Mouse (Mus musculus) hindbrain, embryonic 14.5 days (tissue): Measurements from ENCODE around the gene Rad23b. TPM values are rescaled to one million over a fixed set of nuclear protein-coding genes. Genes with fewer than 3 reads are reported as not detected.

ENCODE experiments used
- ATAC-seq: fragments of 200-750 bp; cut with Nextera tagmentation; 2 replicates; pipeline ENCODE4 v1.8.0; 2017; ENCODE audit warnings: moderate number of reproducible peaks, mild to moderate bottlenecking, moderate TSS enrichment, moderate library complexity; ENCODE audit not compliant: low FRiP score
- DNase-seq: peaks from one replicate; pipeline ENCODE4 v3.0.0-alpha.2; 2015; ENCODE audit warnings: low spot score
- H3K27ac ChIP-seq: fragments of 300-500 bp; sonication (generic); 2 replicates; pipeline ENCODE4 v1.5.1; 2014; ENCODE audit warnings: mild to moderate bottlenecking, moderate library complexity
- H3K27me3 ChIP-seq: fragments of 300-500 bp; sonication (generic); 2 replicates; pipeline ENCODE4 v1.6.1; 2014; ENCODE audit warnings: mild to moderate bottlenecking, low read length, mixed read lengths; ENCODE audit not compliant: control insufficient read depth, insufficient read depth
- H3K36me3 ChIP-seq: fragments of 300-500 bp; sonication (generic); replicated peaks from 2 replicates; pipeline ENCODE4 v1.6.1; 2014; ENCODE audit not compliant: control insufficient read depth, insufficient read depth
- H3K4me1 ChIP-seq: fragments of 300-500 bp; sonication (generic); replicated peaks from 2 replicates; pipeline ENCODE4 v1.6.1; 2014; ENCODE audit warnings: antibody characterized with exemption, low read length, mixed read lengths; ENCODE audit not compliant: control insufficient read depth, insufficient read depth
- H3K4me2 ChIP-seq: fragments of 300-500 bp; sonication (generic); replicated peaks from 2 replicates; pipeline ENCODE4 v1.6.1; 2014; ENCODE audit warnings: mild to moderate bottlenecking, moderate library complexity
- H3K4me3 ChIP-seq: fragments of 300-500 bp; sonication (generic); replicated peaks from 2 replicates; pipeline ENCODE4 v1.5.1; 2014; ENCODE audit warnings: mild to moderate bottlenecking, low read length
- H3K9ac ChIP-seq: fragments of 300-500 bp; sonication (generic); 2 replicates; pipeline ENCODE4 v1.6.1; 2014
- H3K9me3 ChIP-seq: fragments of 300-500 bp; sonication (generic); 2 replicates; pipeline ENCODE4 v1.6.1; 2016; ENCODE audit warnings: low read length; ENCODE audit not compliant: control insufficient read depth
- WGBS: fragments of 180-500 bp; shearing (Covaris S2); extraction: QIAGEN DNeasy Blood & Tissue Kit; methylation state at CpG from one replicate; pipeline ENCODE4 v1.1.7; 2014; 5-methylcytosine and 5-hydroxymethylcytosine counted together
- polyA plus RNA-seq: library from polyadenylated mRNA; unstranded; fragments of >200 nt; fragmentation: Nextera tagmentation; extraction: Ambion mirVana; gene quantifications from 2 replicates; pipeline ENCODE4 v1.2.1, GENCODE M21; 2014

Gene Rad23b
- polyA plus RNA-seq, 1 experiment from 2014 or later, result 80.9 TPM

DNA sequence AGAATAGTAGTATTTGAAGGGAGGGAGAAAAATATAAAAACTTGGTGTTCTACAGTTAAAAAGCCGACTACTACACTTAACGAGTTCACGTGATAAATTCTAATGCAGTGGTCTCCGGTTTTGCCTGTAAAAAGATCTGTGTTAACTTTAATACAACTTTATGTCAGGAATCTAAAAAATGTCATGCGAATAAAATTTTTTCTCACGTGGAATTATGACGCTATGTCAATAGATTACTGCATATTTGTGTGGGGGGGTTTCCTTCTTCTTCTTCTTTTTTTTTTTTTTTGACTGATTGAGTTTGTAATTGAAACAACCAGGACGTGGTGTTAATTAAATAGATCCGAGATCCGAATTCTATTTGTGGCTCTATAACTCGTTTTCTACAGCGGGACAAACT lies 1.2 kb downstream of the Rad23b start:
- Histone ChIP-seq H3K36me3 (peaks cover 4% of the 10 kb centered on the region), H3K9ac (peak overlapping the region; percentile 97), H3K27me3 (no peaks in the 10 kb centered on the region), H3K9me3 (no peaks in the 10 kb centered on the region), H3K4me1 (peaks cover 26% of the 10 kb centered on the region), H3K4me3 (peak overlapping the region; percentile 98), H3K27ac (peak overlapping the region; percentile 94), H3K4me2 (peak overlapping the region; percentile 90)
- 19% methylated on average over 12 of the region's 12 CpGs for WGBS
- ATAC-seq (no peak), DNase-seq (no peak)

DNA sequence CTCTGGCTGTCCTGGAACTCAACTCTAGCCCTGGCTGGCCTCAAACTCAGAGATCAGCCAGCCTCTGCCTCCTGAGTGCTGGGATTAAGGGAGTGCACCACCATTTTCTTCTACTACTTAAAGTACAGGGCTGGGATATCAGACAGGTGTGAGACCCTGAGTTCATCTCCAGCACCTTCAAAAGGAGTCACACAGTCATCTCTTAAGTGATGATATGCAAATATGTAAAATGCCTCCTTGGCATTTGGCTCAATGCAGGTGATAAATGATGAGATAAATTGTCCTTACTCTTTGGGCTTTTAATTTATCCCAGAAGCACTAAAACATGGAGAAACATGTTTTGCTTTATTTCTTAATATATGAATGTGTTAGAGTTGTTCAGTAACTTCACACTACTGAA lies 2.0 kb downstream of the Rad23b start:
- DNase-seq, result no peak
- Histone ChIP-seq H3K4me3 (no peak overlapping the region), H3K27me3 (no peaks in the 10 kb centered on the region), H3K27ac (no peak overlapping the region), H3K4me1 (peaks cover 26% of the 10 kb centered on the region), H3K4me2 (peak overlapping the region; percentile 90), H3K9me3 (no peaks in the 10 kb centered on the region), H3K9ac (no peak overlapping the region), H3K36me3 (peaks cover 4% of the 10 kb centered on the region)
- no peak for ATAC-seq

DNA sequence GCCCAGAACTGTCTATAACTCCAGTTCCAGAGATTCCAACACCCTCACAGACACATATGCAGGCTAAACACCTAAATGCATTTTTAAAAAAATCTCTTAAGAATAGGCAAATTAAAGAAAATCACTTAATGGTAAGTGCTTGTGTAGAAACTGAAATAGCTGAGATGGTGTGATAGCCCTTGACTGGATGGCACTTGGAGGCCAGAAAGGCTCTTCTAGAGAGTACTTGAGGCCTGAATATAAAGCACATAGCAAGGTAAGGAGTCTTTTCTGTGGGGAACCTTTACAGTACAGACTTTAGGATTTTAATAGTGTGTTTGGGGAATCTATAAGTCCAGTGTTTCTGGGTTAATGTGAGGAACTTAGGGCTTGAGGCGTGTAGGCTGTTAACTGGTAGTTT lies 4.2 kb downstream of the Rad23b start:
- Histone ChIP-seq H3K27me3 (no peaks in the 10 kb centered on the region), H3K4me3 (no peak overlapping the region), H3K9ac (no peak overlapping the region), H3K9me3 (no peaks in the 10 kb centered on the region), H3K4me1 (peaks cover 22% of the 10 kb centered on the region), H3K36me3 (peaks cover 4% of the 10 kb centered on the region), H3K27ac (no peak overlapping the region), H3K4me2 (no peak overlapping the region)
- DNase-seq, result no peak
- WGBS, result 100% methylated on average over 1 of the region's 1 CpGs
- ATAC-seq, result no peak

DNA sequence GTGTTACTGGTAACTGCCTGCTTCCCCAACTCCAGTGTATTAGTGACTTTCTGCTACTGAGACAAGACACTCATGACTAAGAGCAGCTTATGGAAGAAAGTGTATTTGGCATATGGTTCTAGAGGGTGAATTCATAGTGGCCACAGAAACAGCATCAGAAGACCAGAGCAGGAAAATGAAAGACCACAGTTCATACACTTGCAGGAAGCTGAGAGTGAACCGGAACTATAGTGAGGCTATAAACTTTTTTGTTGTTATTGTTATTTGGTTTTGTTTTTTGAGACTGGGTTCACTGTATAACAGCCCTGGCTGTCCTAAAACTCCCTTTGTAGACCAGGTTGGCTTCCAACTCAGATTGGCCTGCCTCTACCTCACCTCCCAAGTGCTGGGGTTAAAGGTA lies 6.0 kb downstream of the Rad23b start:
- Histone ChIP-seq H3K9me3 (no peaks in the 10 kb centered on the region), H3K27me3 (no peaks in the 10 kb centered on the region), H3K9ac (no peak overlapping the region), H3K4me3 (no peak overlapping the region), H3K36me3 (peaks cover 4% of the 10 kb centered on the region), H3K4me2 (no peak overlapping the region), H3K4me1 (peaks cover 22% of the 10 kb centered on the region), H3K27ac (no peak overlapping the region)
- ATAC-seq, result no peak
- 96% methylated on average over 1 of the region's 1 CpGs for WGBS
- DNase-seq, result no peak

DNA sequence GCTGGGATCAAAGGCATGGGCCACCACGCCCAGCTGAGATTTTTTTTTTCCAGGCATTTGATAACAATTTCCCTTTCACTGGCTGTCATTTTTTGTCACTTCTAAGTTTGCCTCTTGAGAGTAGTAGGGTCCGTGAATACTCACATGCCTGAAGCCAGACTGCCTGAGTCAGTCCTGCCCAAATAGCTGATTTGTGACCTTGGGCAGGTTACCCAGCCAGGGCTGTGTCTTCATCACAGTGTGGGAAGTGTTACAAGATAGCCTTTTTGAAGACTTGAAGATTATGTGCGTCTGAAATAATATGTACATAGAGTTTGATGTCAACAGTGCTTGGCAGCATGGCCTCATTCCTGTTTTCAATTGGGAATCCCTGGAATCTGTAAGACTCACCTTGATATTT lies 6.9 kb downstream of the Rad23b start:
- DNase-seq (no peak), ATAC-seq (no peak)
- Histone ChIP-seq H3K9me3 (no peaks in the 10 kb centered on the region), H3K4me3 (no peak overlapping the region), H3K4me1 (peaks cover 14% of the 10 kb centered on the region), H3K36me3 (peaks cover 4% of the 10 kb centered on the region), H3K27me3 (no peaks in the 10 kb centered on the region), H3K27ac (no peak overlapping the region), H3K9ac (no peak overlapping the region), H3K4me2 (no peak overlapping the region)
- 95% methylated on average over 3 of the region's 3 CpGs for WGBS

DNA sequence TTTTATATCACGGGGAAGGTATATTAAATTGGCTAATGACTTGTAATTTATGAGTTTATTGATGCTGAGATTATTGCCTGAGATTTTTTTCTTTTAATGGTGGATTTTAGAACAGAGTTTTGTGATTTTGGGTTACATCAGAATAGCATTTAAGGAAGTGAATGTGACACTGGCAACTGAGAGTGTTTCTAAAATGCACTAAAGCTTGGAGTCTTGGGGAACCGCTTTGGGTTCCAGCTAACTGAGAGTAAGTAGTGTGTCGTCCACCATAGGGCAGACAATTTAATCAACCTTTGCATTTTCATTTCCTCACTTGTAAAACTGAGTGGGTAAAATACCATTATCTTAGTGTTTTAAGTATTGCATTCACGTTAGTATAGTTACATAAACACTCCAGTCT lies 14.0 kb downstream of the Rad23b start:
- no peak overlapping the region for H3K27ac ChIP-seq
- H3K4me1 ChIP-seq, result no peaks in the 10 kb centered on the region
- H3K27me3 ChIP-seq, result no peaks in the 10 kb centered on the region
- H3K9me3 ChIP-seq, result no peaks in the 10 kb centered on the region
- ATAC-seq (no peak), DNase-seq (no peak)
- no peak overlapping the region for H3K4me3 ChIP-seq
- H3K36me3 ChIP-seq, result peaks cover 7% of the 10 kb centered on the region; the same call in 1 of the 2 replicates
- H3K9ac ChIP-seq, result no peak overlapping the region
- no peak overlapping the region for H3K4me2 ChIP-seq
- WGBS, result 96% methylated on average over 4 of the region's 4 CpGs

DNA sequence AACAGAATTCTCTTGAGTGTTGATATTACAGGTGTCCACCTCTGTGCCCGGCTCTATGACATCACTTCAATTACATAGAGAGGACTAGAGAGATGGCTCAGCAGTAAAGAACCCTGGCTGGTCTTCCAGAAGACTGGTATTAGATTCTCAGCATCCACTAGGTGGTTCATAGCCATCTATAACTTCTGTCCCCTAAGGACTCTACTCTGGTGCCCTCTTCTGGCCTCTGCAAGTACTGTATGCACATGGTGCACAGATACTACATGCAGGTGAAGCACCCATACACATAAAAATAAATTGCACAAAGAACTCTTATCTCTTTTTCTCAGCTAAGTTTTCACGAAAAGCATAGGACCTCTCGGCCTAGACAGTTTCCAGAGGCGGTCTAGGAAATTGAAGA lies 14.5 kb downstream of the Rad23b start:
- Histone ChIP-seq H3K4me3 (no peak overlapping the region), H3K4me1 (no peaks in the 10 kb centered on the region), H3K36me3 (peaks cover 10% of the 10 kb centered on the region; the same call in 1 of the 2 replicates), H3K27ac (no peak overlapping the region), H3K9ac (no peak overlapping the region), H3K9me3 (no peaks in the 10 kb centered on the region), H3K4me2 (no peak overlapping the region), H3K27me3 (no peaks in the 10 kb centered on the region)
- no peak for DNase-seq
- 97% methylated on average over 4 of the region's 4 CpGs for WGBS
- ATAC-seq, result no peak

DNA sequence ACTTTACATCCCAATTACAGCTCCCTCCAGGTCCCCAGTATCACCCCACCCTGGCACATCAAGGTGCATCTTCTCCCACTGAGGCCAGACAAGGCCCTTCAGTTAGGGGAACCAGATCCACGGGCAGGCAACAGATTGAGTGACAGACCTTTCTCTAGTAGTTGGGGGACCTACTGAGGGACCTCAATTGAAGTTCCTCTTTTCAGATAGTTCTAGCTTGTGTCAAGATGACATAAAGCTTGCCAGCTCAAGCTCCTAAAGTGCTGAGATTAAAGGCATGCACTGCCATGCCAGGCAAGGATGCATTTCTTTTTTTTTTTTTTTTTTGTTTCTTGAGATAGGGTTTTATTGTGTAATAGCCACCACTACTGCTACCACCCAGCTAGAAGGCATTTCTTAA lies 16.2 kb downstream of the Rad23b start:
- Histone ChIP-seq H3K9ac (no peak overlapping the region), H3K9me3 (no peaks in the 10 kb centered on the region), H3K27me3 (no peaks in the 10 kb centered on the region), H3K27ac (no peak overlapping the region), H3K4me3 (no peak overlapping the region), H3K36me3 (peaks cover 22% of the 10 kb centered on the region), H3K4me2 (no peak overlapping the region), H3K4me1 (no peaks in the 10 kb centered on the region)
- DNase-seq (no peak), ATAC-seq (no peak)
- 74% methylated on average over 1 of the region's 1 CpGs for WGBS

DNA sequence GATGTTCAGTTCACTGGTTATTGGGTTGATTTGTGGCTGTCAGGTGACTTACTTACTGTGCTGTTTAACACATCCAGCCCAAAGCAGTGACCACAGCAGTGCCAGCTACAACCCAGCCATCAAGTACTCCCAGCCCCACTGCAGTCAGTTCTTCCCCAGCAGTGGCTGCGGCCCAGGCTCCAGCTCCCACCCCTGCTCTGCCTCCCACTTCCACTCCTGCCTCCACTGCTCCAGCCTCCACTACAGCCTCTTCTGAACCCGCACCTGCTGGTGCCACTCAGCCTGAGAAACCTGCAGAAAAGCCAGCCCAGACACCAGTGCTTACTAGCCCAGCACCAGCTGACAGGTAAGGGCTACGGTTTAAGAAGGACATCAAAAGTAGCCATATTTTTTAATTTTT lies 20.3 kb downstream of the Rad23b start:
- H3K4me1 ChIP-seq, result no peaks in the 10 kb centered on the region
- ATAC-seq (no peak), DNase-seq (no peak)
- H3K36me3 ChIP-seq, result peaks cover 40% of the 10 kb centered on the region
- H3K27ac ChIP-seq, result no peak overlapping the region
- 97% methylated on average over 3 of the region's 3 CpGs for WGBS
- no peaks in the 10 kb centered on the region for H3K27me3 ChIP-seq
- H3K4me3 ChIP-seq, result no peak overlapping the region
- no peak overlapping the region for H3K4me2 ChIP-seq
- no peak overlapping the region for H3K9ac ChIP-seq
- H3K9me3 ChIP-seq, result no peaks in the 10 kb centered on the region

DNA sequence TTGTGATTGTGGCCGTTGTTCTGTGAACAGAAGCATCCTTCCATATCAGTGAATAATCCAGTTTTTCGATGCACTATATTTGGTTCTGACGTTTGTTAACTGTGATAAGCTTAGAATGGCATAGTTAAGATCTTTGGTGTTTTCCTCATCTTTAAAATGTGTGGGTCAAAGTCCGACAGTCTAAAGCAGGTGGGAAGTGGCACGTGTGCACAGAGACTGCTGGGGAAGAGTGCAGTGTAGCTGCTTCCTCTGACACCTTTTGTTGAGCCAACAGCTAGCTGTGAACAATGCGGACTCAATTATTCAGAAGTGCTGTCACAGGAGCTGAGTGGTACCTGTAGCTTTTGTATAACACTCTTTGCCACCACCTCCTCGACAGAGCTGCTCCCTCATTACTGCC lies 21.5 kb downstream of the Rad23b start:
- H3K4me2 ChIP-seq, result no peak overlapping the region
- H3K9ac ChIP-seq, result no peak overlapping the region
- ATAC-seq, result no peak
- H3K4me1 ChIP-seq, result no peaks in the 10 kb centered on the region
- no peaks in the 10 kb centered on the region for H3K27me3 ChIP-seq
- no peaks in the 10 kb centered on the region for H3K9me3 ChIP-seq
- H3K27ac ChIP-seq, result no peak overlapping the region
- H3K4me3 ChIP-seq, result no peak overlapping the region
- peaks cover 40% of the 10 kb centered on the region for H3K36me3 ChIP-seq
- no peak for DNase-seq
- 86% methylated on average over 7 of the region's 7 CpGs for WGBS
